Mouse (Mus musculus) heart, postnatal 4 days (tissue): ENCODE results near the gene Mdh1b. TPM values are rescaled to one million over a fixed set of nuclear protein-coding genes. Genes with fewer than 3 reads are reported as not detected.
A peak's percentile ranks its signal among the peaks of the same experiment; 100 is the strongest.

Source experiments
- DNase-seq: peaks from one replicate; pipeline ENCODE4 v3.0.0; 2021
- total RNA-seq, 2 experiments: library from RNA; stranded (reverse); gene quantifications; 2 replicates each; pipeline ENCODE4 v1.2.3; 2021

Mdh1b gene
- total RNA-seq, 2 experiments from 2014 or later, result not detected

DNA sequence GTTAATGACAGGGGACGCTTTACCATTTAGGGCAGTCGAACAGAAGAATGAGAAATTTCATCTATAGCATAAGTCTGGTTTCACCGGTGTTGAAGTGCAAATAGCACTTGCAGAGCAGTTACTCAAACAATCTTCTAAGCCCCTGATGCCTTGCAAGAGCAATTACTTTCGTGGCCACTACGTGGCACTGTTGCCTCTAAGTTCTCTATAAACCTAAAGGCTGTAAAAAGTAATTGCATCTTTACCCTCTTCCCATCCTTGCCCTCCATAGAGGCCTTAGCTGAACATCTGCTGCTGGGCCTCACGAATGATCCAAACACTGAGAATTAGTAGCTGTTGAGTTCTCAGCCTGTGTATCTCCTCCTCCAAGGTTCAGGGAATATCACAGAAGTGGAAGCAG, 72.1 kb downstream of the Mdh1b start:
- peak; percentile 69 for DNase-seq

Other genes with a start within 250 kb of the Mdh1b start
- not detected for gene Gm39653, start 114.3 kb downstream of the Mdh1b start, total RNA-seq
- not detected for gene Dytn, start 43.4 kb downstream of the Mdh1b start, total RNA-seq
- gene Fastkd2, start 296 bp upstream of the Mdh1b start, total RNA-seq, result 10 to 100 TPM; 26.3 to 31.9 TPM
- not detected for gene 4933402D24Rik, start 38.9 kb upstream of the Mdh1b start, total RNA-seq